Mouse (Mus musculus): ENCODE data around the gene Rab22a. TPM values are rescaled to one million over a fixed set of nuclear protein-coding genes. Genes with fewer than 3 reads are reported as not detected.
A peak's percentile ranks its signal among the peaks of the same experiment; 100 is the strongest.

The Rab22a gene
- total and polyA plus RNA-seq, 2 experiments from 2014 or later = 25.2 to 31.4 TPM

GRCm38 (mm10) chr2:173685781-173686361 lies 26.3 kb downstream of the Rab22a start:
- Histone ChIP-seq H3K9me3 (replicated peaks; ENCODE audit: control insufficient read depth, low read length) (no peaks in the 10 kb centered on the region), H3K4me3 (ENCODE audit: low read depth, low read length) (no peak overlapping the region), H3K27me3 (ENCODE audit: control insufficient read depth, insufficient read depth, low read length) (no peaks in the 10 kb centered on the region), H3K4me2 (ENCODE audit: low read depth, low read length) (no peak overlapping the region), H3K36me3 (replicated peaks; ENCODE audit: control insufficient read depth, insufficient read depth, low read length) (peaks cover 26% of the 10 kb centered on the region), H3K27ac (ENCODE audit: low read depth) (no peak overlapping the region), H3K9ac (replicated peaks; ENCODE audit: low read depth, low read length) (no peak overlapping the region), H3K4me1 (ENCODE audit: control insufficient read depth, insufficient read depth) (no peaks in the 10 kb centered on the region; the same call in 1 of the 2 replicates)
- ATAC-seq (ENCODE audit: insufficient read depth, low read depth) = no peak
- DNase-seq (ENCODE audit: low spot score) = no peak
- 90% methylated on average over 3 of the region's 3 CpGs for WGBS
- TF ChIP-seq CTCF (IDR thresholded peaks at IDR 0.05; ENCODE audit: low read depth) = no peak
- no peak for TF ChIP-seq EP300 (IDR thresholded peaks at IDR 0.05; ENCODE audit: low read depth)

DNA sequence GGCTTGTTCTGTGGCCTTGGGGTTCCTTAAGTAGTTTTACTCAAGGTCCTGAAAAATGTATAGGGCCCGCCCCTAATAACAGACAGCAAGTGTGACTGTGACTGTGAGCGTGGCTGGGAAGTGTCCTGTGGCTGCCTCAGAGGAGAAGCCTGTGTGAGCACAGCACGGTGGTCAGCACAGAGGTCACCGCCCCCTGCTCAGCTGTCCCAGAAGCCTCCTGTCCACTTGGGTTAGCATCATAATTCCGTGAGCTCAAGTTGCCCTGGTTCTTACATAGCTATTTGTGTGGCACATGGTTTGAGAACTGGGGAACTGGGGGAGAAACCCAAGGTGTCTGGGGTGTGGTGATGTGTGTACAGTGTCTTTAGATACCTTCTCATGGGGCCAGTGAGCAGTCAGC lies 27.8 kb downstream of the Rab22a start:
- Histone ChIP-seq H3K36me3 (replicated peaks; ENCODE audit: control insufficient read depth, insufficient read depth, low read length) (peaks cover 26% of the 10 kb centered on the region), H3K4me3 (ENCODE audit: low read depth, low read length) (no peak overlapping the region), H3K27ac (ENCODE audit: low read depth) (no peak overlapping the region), H3K4me1 (ENCODE audit: control insufficient read depth, insufficient read depth) (peaks cover 2% of the 10 kb centered on the region; the same call in 1 of the 2 replicates), H3K9ac (replicated peaks; ENCODE audit: low read depth, low read length) (no peak overlapping the region), H3K9me3 (replicated peaks; ENCODE audit: control insufficient read depth, low read length) (no peaks in the 10 kb centered on the region), H3K27me3 (ENCODE audit: control insufficient read depth, insufficient read depth, low read length) (no peaks in the 10 kb centered on the region), H3K4me2 (ENCODE audit: low read depth, low read length) (no peak overlapping the region)
- ATAC-seq (ENCODE audit: insufficient read depth, low read depth) (no peak), DNase-seq (ENCODE audit: low spot score) (no peak)
- TF ChIP-seq EP300 (IDR thresholded peaks at IDR 0.05; ENCODE audit: low read depth) = no peak
- no peak for TF ChIP-seq CTCF (IDR thresholded peaks at IDR 0.05; ENCODE audit: low read depth)
- WGBS = 90% methylated on average over 5 of the region's 5 CpGs

DNA sequence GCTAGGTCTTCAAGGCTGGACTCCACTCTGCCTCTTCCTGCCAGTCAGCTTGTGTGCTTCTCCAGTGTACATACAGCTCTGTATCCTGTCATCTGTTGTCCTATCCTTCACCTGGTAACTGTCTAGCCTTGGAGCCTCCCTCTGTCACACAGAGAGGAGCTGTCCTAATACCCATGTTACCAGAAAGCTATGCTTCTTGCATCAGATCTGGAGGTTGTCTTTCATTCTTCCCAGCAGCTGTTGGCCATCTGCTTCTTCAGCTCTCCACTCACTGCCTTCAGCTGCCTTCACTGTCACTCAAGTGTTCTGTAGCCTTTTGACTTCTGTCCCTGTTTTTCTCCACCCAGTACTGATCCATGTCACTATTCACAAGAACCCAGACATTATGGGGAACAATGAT lies 30.3 kb downstream of the Rab22a start:
- H3K4me1 ChIP-seq (ENCODE audit: control insufficient read depth, insufficient read depth) = 0 out of 2 replicates have a peak, but pooled peaks cover 2% of the 10 kb centered on the region
- no peak overlapping the region for H3K9ac ChIP-seq (replicated peaks; ENCODE audit: low read depth, low read length)
- H3K27ac ChIP-seq (ENCODE audit: low read depth) = no peak overlapping the region
- ATAC-seq (ENCODE audit: insufficient read depth, low read depth) = no peak
- no peaks in the 10 kb centered on the region for H3K9me3 ChIP-seq (replicated peaks; ENCODE audit: control insufficient read depth, low read length)
- TF ChIP-seq CTCF (IDR thresholded peaks at IDR 0.05; ENCODE audit: low read depth) (no peak), EP300 (IDR thresholded peaks at IDR 0.05; ENCODE audit: low read depth) (no peak)
- H3K4me3 ChIP-seq (ENCODE audit: low read depth, low read length) = no peak overlapping the region
- peaks cover 26% of the 10 kb centered on the region for H3K36me3 ChIP-seq (replicated peaks; ENCODE audit: control insufficient read depth, insufficient read depth, low read length)
- DNase-seq (ENCODE audit: low spot score) = no peak
- H3K27me3 ChIP-seq (ENCODE audit: control insufficient read depth, insufficient read depth, low read length) = no peaks in the 10 kb centered on the region
- no peak overlapping the region for H3K4me2 ChIP-seq (ENCODE audit: low read depth, low read length)

GRCm38 (mm10) chr2:173691748-173692147 lies 32.2 kb downstream of the Rab22a start:
- peaks cover 43% of the 10 kb centered on the region for H3K36me3 ChIP-seq (replicated peaks; ENCODE audit: control insufficient read depth, insufficient read depth, low read length)
- no peak overlapping the region for H3K27ac ChIP-seq (ENCODE audit: low read depth)
- H3K4me1 ChIP-seq (ENCODE audit: control insufficient read depth, insufficient read depth) = 0 out of 2 replicates have a peak, but pooled peaks cover 2% of the 10 kb centered on the region
- H3K4me2 ChIP-seq (ENCODE audit: low read depth, low read length) = no peak overlapping the region
- ATAC-seq (ENCODE audit: insufficient read depth, low read depth) = no peak
- H3K9ac ChIP-seq (replicated peaks; ENCODE audit: low read depth, low read length) = no peak overlapping the region
- no peak overlapping the region for H3K4me3 ChIP-seq (ENCODE audit: low read depth, low read length)
- H3K9me3 ChIP-seq (replicated peaks; ENCODE audit: control insufficient read depth, low read length) = no peaks in the 10 kb centered on the region
- H3K27me3 ChIP-seq (ENCODE audit: control insufficient read depth, insufficient read depth, low read length) = no peaks in the 10 kb centered on the region
- no peak for DNase-seq (ENCODE audit: low spot score)
- WGBS = 76% methylated on average over 6 of the region's 6 CpGs
- TF ChIP-seq CTCF (IDR thresholded peaks at IDR 0.05; ENCODE audit: low read depth) (no peak), EP300 (IDR thresholded peaks at IDR 0.05; ENCODE audit: low read depth) (no peak)

- Histone ChIP-seq H3K36me3 (replicated peaks; ENCODE audit: control insufficient read depth, insufficient read depth, low read length) (peaks cover 51% of the 10 kb centered on the region), H3K4me2 (ENCODE audit: low read depth, low read length) (no peak overlapping the region), H3K4me1 (ENCODE audit: control insufficient read depth, insufficient read depth) (0 out of 2 replicates have a peak, but pooled peaks cover 2% of the 10 kb centered on the region), H3K27me3 (ENCODE audit: control insufficient read depth, insufficient read depth, low read length) (no peaks in the 10 kb centered on the region), H3K9me3 (replicated peaks; ENCODE audit: control insufficient read depth, low read length) (no peaks in the 10 kb centered on the region), H3K27ac (ENCODE audit: low read depth) (no peak overlapping the region; the same call in 1 of the 2 replicates), H3K9ac (replicated peaks; ENCODE audit: low read depth, low read length) (no peak overlapping the region), H3K4me3 (ENCODE audit: low read depth, low read length) (no peak overlapping the region)
- peak; percentile 81 for TF ChIP-seq EP300 (IDR thresholded peaks at IDR 0.05; ENCODE audit: low read depth)
- no peak for TF ChIP-seq CTCF (IDR thresholded peaks at IDR 0.05; ENCODE audit: low read depth)
- 41% methylated on average over 2 of the region's 2 CpGs for WGBS
- peak; percentile 53 for DNase-seq (ENCODE audit: low spot score)
- ATAC-seq (ENCODE audit: insufficient read depth, low read depth) = peak; percentile 82
These were observed 33.1 kb downstream of the Rab22a start for GRCm38 (mm10) chr2:173692693-173693092.

GRCm38 (mm10) chr2:173698850-173699249 lies 39.3 kb downstream of the Rab22a start:
- peaks cover 15% of the 10 kb centered on the region; the same call in 1 of the 2 replicates for H3K4me1 ChIP-seq (ENCODE audit: control insufficient read depth, insufficient read depth)
- no peak overlapping the region for H3K9ac ChIP-seq (replicated peaks; ENCODE audit: low read depth, low read length)
- DNase-seq (ENCODE audit: low spot score) (no peak), ATAC-seq (ENCODE audit: insufficient read depth, low read depth) (no peak)
- no peak overlapping the region for H3K27ac ChIP-seq (ENCODE audit: low read depth)
- no peaks in the 10 kb centered on the region for H3K27me3 ChIP-seq (ENCODE audit: control insufficient read depth, insufficient read depth, low read length)
- H3K36me3 ChIP-seq (replicated peaks; ENCODE audit: control insufficient read depth, insufficient read depth, low read length) = peaks cover 78% of the 10 kb centered on the region
- TF ChIP-seq CTCF (IDR thresholded peaks at IDR 0.05; ENCODE audit: low read depth) (no peak), EP300 (IDR thresholded peaks at IDR 0.05; ENCODE audit: low read depth) (no peak)
- no peak overlapping the region for H3K4me2 ChIP-seq (ENCODE audit: low read depth, low read length)
- WGBS = 51% methylated on average over 3 of the region's 3 CpGs
- H3K9me3 ChIP-seq (replicated peaks; ENCODE audit: control insufficient read depth, low read length) = no peaks in the 10 kb centered on the region
- no peak overlapping the region for H3K4me3 ChIP-seq (ENCODE audit: low read depth, low read length)

Measured in heart, postnatal 0 days (tissue).